Mouse (Mus musculus) CD4-positive, CD25-positive, alpha-beta regulatory T cell (primary cell): Measurements from ENCODE around the gene Gm14440. TPM values are rescaled to one million over a fixed set of nuclear protein-coding genes. Genes with fewer than 3 reads are reported as not detected.

Experiments
- polyA plus RNA-seq: library from polyadenylated mRNA; unstranded; fragments of 100-300 nt; shearing (Covaris generic); gene quantifications from one replicate; pipeline ENCODE4 v1.2.1, GENCODE M21; 2017

Gm14440 gene
- 3.6 TPM for polyA plus RNA-seq

DNA sequence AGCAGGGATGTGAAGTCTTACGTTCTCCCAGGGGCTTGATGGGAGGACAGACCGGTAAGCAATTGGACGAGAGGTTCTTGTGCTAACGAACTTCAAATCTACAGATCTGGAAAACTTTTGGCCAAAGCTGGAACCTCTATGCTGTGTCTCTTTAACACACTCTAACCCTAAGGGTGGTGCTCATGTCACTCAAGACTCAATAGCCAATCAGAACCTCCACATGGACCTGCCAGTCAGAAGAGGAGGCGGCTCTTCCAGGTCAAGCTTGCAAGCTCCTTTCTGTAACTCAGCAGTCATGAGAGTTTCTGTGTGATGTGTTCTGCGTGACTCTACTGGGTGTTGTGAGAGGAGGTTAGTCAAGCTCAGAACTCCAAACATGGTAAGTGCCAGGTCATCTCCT is at the start of gene Gm14440:
Gene Gm14440, plus strand, starts transcription at position 301 of the 400 bp plus-strand sequence.

Other genes with a start within 250 kb of the Gm14440 start
- not detected for gene Gm14393, start 207.3 kb upstream of the Gm14440 start, polyA plus RNA-seq
- 7.7 TPM for gene Gm14399, start 133.1 kb upstream of the Gm14440 start, polyA plus RNA-seq
- gene Gm14443, start 99.3 kb upstream of the Gm14440 start, polyA plus RNA-seq = 0.13 TPM
- 3.4 TPM for gene Gm14391, start 68.2 kb upstream of the Gm14440 start, polyA plus RNA-seq
- 11.9 TPM for gene Gm4631, start 63.1 kb downstream of the Gm14440 start, polyA plus RNA-seq
- gene Zfp968, start 97.3 kb downstream of the Gm14440 start, polyA plus RNA-seq = 2.9 TPM
- gene Gm4724, start 160.7 kb downstream of the Gm14440 start, polyA plus RNA-seq = 13.8 TPM
- 6.5 TPM for gene Zfp965, start 194.9 kb downstream of the Gm14440 start, polyA plus RNA-seq